Mouse (Mus musculus): Measurements from ENCODE around the gene Fbp2. TPM values are rescaled to one million over a fixed set of nuclear protein-coding genes. Genes with fewer than 3 reads are reported as not detected.
"Not testable (repeated sequence)": the region's sequence is repeated elsewhere in the genome, so short reads cannot be mapped to it uniquely, and the experiment has no call there.

Gene Fbp2
- polyA plus RNA-seq, 1 experiment from 2014 or later: 0.13 TPM

DNA sequence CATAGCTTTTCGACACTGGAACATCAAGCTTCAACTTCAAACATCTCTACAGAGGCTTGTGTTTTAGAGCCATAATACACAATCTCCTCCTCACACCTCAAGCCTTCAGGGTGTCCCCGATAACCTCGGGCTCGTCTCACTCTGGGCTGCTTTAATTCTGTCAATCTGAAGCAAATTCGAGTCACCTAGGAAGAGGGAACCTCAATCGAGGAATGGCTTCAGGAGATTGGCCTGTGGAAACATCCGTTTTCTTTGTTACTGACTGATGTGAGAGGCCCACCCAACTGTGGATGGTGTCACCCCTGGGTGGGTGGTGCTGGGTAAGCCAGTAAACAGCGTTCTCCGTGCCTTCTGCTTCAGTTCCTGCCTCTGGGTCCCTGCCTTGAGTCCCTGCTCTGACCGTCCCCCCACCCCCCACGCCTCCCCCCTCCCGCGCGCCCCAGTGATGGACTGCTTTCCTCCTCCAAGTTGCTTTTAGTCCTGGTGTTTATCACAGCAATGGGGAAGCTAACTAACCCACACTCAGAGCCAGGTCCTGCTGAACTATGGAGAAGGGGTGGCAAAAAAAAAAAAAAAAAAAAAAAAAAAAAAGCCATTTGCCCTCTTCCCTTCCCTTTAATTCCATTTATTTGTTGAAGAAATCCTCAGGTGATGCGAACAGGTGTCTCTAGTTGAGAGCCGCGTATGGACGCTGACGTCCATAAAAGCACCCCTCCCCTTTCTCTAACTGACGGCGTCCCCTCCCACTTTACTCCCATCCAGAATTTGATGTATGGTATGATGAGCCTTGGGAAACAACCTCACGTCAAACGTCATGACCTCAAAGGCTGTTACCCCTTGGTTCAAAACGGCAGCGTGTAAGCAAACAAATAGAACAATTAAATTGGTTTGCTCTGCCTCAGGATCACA, 2.6 kb downstream of the Fbp2 start:
- Histone ChIP-seq H3K4me1 (ENCODE audit: control insufficient read depth, insufficient read depth, low read length) (no peaks in the 10 kb centered on the region), H3K36me3 (ENCODE audit: control insufficient read depth, insufficient read depth, low read length) (no peaks in the 10 kb centered on the region), H3K27me3 (replicated peaks; ENCODE audit: control insufficient read depth, insufficient read depth, low read length) (no peaks in the 10 kb centered on the region), H3K27ac (ENCODE audit: low read depth, low read length) (no peak overlapping the region), H3K9me3 (replicated peaks; ENCODE audit: control insufficient read depth, low read length) (no peaks in the 10 kb centered on the region), H3K4me3 (ENCODE audit: low read depth, low read length) (peak overlapping the region; percentile 22), H3K9ac (ENCODE audit: low read length) (no peak overlapping the region), H3K4me2 (ENCODE audit: low read length) (peak overlapping the region; percentile 50)
- DNase-seq (ENCODE audit: low spot score) (no peak), ATAC-seq (peak; percentile 60)
- WGBS: 34% methylated on average over 25 of the region's 25 CpGs

DNA sequence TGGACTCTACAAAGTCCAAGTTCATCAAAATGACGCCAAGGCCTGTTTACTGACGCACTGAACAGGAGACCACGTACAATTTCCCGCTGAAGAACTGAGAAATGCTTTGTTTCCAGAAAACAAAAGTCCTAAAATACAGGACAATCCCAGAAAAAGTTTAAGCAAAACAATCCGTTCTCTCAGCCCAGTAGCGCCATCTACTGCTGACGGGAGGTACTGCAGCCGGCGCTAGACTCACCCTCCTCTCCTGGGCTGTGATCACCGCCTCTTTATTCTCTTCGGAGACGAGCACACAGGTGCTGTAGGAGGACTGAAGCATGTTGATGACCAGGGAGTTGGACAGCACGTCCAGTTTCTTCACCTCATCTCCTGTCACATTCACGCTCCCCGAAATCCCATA, 3.6 kb downstream of the Fbp2 start:
- Histone ChIP-seq H3K27me3 (replicated peaks; ENCODE audit: control insufficient read depth, insufficient read depth, low read length) (no peaks in the 10 kb centered on the region), H3K9ac (ENCODE audit: low read length) (no peak overlapping the region), H3K9me3 (replicated peaks; ENCODE audit: control insufficient read depth, low read length) (no peaks in the 10 kb centered on the region), H3K4me3 (ENCODE audit: low read depth, low read length) (no peak overlapping the region), H3K4me1 (ENCODE audit: control insufficient read depth, insufficient read depth, low read length) (no peaks in the 10 kb centered on the region), H3K27ac (ENCODE audit: low read depth, low read length) (no peak overlapping the region), H3K36me3 (ENCODE audit: control insufficient read depth, insufficient read depth, low read length) (no peaks in the 10 kb centered on the region), H3K4me2 (ENCODE audit: low read length) (no peak overlapping the region)
- 9% methylated on average over 15 of the region's 15 CpGs for WGBS
- ATAC-seq (no peak), DNase-seq (ENCODE audit: low spot score) (peak; percentile 57)

DNA sequence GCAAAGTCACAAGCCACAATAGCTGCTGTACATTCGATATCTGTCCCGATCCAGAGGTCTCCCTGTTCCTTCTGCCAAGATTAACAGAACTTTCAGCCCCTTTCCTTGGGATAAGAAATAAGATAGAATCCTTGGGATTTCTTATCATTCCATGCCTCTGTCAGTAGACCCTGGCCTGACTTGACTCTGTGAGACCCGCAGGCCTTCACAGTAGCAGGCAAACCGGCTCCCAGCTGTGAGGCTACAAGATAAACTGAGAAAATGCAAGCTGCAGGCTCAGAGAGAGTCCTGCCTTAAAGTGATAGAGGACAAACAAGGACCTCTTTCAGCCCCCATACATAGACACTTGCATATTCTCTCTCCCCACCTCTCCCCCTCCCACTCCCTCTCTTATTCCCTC, 24.9 kb downstream of the Fbp2 start:
- ATAC-seq (no peak), DNase-seq (ENCODE audit: low spot score) (no peak)
- no peak overlapping the region for H3K4me3 ChIP-seq (ENCODE audit: low read depth, low read length)
- H3K9ac ChIP-seq (ENCODE audit: low read length): no peak overlapping the region
- no peak overlapping the region for H3K27ac ChIP-seq (ENCODE audit: low read depth, low read length)
- no peaks in the 10 kb centered on the region for H3K36me3 ChIP-seq (ENCODE audit: control insufficient read depth, insufficient read depth, low read length)
- H3K4me2 ChIP-seq (ENCODE audit: low read length): no peak overlapping the region
- 43% methylated on average over 4 of the region's 4 CpGs for WGBS
- no peaks in the 10 kb centered on the region for H3K4me1 ChIP-seq (ENCODE audit: control insufficient read depth, insufficient read depth, low read length)
- no peaks in the 10 kb centered on the region for H3K9me3 ChIP-seq (replicated peaks; ENCODE audit: control insufficient read depth, low read length)
- H3K27me3 ChIP-seq (replicated peaks; ENCODE audit: control insufficient read depth, insufficient read depth, low read length): no peaks in the 10 kb centered on the region

DNA sequence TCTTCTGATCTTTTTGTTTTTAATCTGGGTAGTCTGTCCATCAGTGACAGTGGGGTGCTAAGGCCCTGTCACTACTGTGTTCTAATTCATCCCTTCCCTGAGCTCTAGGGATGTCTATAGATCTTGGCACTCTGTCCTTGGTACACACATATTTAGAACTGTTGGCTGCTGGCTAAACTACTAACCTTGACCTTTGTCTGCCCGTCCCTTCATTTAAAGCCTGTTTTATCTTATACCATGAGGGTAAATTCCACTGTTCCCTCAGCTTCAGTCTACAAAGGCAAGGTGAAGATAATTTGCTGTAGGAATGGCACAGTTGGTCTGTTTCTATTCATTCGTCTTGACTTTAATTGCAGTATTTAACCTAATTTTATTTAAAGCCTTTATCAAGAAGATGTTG, 26.0 kb downstream of the Fbp2 start:
- Histone ChIP-seq H3K4me1 (ENCODE audit: control insufficient read depth, insufficient read depth, low read length) (no peaks in the 10 kb centered on the region), H3K9ac (ENCODE audit: low read length) (no peak overlapping the region), H3K27ac (ENCODE audit: low read depth, low read length) (no peak overlapping the region), H3K4me2 (ENCODE audit: low read length) (no peak overlapping the region), H3K9me3 (replicated peaks; ENCODE audit: control insufficient read depth, low read length) (no peaks in the 10 kb centered on the region), H3K27me3 (replicated peaks; ENCODE audit: control insufficient read depth, insufficient read depth, low read length) (no peaks in the 10 kb centered on the region), H3K36me3 (ENCODE audit: control insufficient read depth, insufficient read depth, low read length) (no peaks in the 10 kb centered on the region), H3K4me3 (ENCODE audit: low read depth, low read length) (no peak overlapping the region)
- ATAC-seq: no peak
- 90% methylated on average over 2 of the region's 2 CpGs for WGBS
- DNase-seq (ENCODE audit: low spot score): no peak

DNA sequence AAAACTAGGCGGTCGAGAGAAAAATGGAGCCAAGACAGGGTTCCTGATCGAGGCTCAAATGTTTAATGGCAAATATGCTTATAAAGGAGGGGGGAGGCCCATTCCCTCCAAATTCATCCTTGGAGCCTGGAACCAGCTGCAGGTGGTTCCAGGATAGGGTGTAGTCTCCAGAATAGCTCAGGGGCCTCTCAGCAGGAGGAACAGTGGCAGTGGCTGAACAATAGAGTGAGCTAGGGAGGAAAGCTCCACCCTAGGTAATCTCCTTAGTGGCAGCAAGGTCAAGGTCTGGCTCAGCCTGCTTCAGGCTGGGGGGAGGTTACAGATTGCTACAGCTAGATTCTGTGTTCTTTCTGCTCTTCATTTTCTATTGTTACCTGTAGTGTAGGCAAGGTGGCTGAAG, 42.5 kb downstream of the Fbp2 start:
- 86% methylated on average over 3 of the region's 3 CpGs for WGBS
- H3K27me3 ChIP-seq (replicated peaks; ENCODE audit: control insufficient read depth, insufficient read depth, low read length); H3K9me3 ChIP-seq (replicated peaks; ENCODE audit: control insufficient read depth, low read length); H3K9ac ChIP-seq (ENCODE audit: low read length); H3K4me3 ChIP-seq (ENCODE audit: low read depth, low read length); H3K27ac ChIP-seq (ENCODE audit: low read depth, low read length); H3K4me1 ChIP-seq (ENCODE audit: control insufficient read depth, insufficient read depth, low read length); ATAC-seq; H3K4me2 ChIP-seq (ENCODE audit: low read length); DNase-seq (ENCODE audit: low spot score); H3K36me3 ChIP-seq (ENCODE audit: control insufficient read depth, insufficient read depth, low read length): not testable (repeated sequence)

DNA sequence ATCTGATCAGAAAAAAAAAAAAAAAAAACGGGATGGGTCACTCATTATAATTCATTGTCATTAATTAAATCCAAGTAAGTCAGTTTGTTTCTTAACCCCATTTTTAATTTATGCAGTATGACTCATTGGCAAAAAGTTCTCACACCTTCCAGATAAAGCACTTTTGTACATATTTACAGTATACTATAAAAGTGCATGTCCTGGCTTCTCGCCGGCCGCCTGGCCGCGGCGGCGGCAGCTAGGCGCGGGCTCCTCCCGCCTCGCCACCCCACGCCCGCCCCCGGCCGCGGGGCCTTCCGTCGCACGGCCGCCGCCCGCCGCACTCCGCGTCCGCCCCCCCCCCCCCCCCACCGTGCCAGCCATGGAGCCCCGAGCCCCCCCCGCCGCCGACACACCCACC, 45.5 kb downstream of the Fbp2 start:
- Histone ChIP-seq H3K9ac (ENCODE audit: low read length) (peak overlapping the region; percentile 32; the same call in 1 of the 2 replicates), H3K4me2 (ENCODE audit: low read length) (peak overlapping the region; percentile 52), H3K9me3 (replicated peaks; ENCODE audit: control insufficient read depth, low read length) (no peaks in the 10 kb centered on the region), H3K36me3 (ENCODE audit: control insufficient read depth, insufficient read depth, low read length) (no peaks in the 10 kb centered on the region), H3K4me1 (ENCODE audit: control insufficient read depth, insufficient read depth, low read length) (no peaks in the 10 kb centered on the region), H3K4me3 (ENCODE audit: low read depth, low read length) (peak overlapping the region; percentile 24), H3K27me3 (replicated peaks; ENCODE audit: control insufficient read depth, insufficient read depth, low read length) (no peaks in the 10 kb centered on the region), H3K27ac (ENCODE audit: low read depth, low read length) (no peak overlapping the region)
- ATAC-seq (no peak; the same call in 1 of the 2 replicates), DNase-seq (ENCODE audit: low spot score) (peak; percentile 0)
- WGBS: 17% methylated on average over 31 of the region's 32 CpGs

DNA sequence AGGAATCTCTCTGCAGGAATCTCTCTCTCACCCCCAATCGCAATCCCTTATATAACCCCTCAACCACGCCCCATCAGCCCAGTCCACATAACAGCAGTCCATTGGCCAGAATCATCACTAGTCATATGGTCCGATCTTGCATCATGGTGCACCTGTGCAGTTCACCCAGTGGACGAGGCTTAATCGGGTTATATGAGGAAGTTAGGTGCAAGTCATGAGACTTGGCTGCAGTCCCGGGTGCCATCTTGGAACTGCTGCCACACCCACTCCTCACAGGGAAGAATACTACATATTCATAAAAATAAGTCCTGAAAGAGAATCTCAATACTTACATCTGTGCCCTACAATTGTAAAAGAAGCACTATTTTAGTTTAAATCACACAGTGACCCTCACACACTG, 50.2 kb downstream of the Fbp2 start:
- WGBS: 92% methylated on average over 6 of the region's 6 CpGs
- H3K4me3 ChIP-seq (ENCODE audit: low read depth, low read length); H3K9me3 ChIP-seq (replicated peaks; ENCODE audit: control insufficient read depth, low read length); ATAC-seq; H3K4me2 ChIP-seq (ENCODE audit: low read length); H3K4me1 ChIP-seq (ENCODE audit: control insufficient read depth, insufficient read depth, low read length); H3K9ac ChIP-seq (ENCODE audit: low read length); H3K27me3 ChIP-seq (replicated peaks; ENCODE audit: control insufficient read depth, insufficient read depth, low read length); H3K27ac ChIP-seq (ENCODE audit: low read depth, low read length); H3K36me3 ChIP-seq (ENCODE audit: control insufficient read depth, insufficient read depth, low read length); DNase-seq (ENCODE audit: low spot score): not testable (repeated sequence)

Other genes starting within 250 kb of the Fbp2 start
- gene 6720489N17Rik, start 234.2 kb downstream of the Fbp2 start, polyA plus RNA-seq (2014; fragmentation: Nextera tagmentation; extraction: Ambion mirVana): 10.0 and 10.7 TPM in 2 replicates
- 37.2 and 41.6 TPM in 2 replicates for gene Platr25, start 97.7 kb downstream of the Fbp2 start, polyA plus RNA-seq (2014; fragmentation: Nextera tagmentation; extraction: Ambion mirVana)
- gene Gm5141, start 72.6 kb downstream of the Fbp2 start, polyA plus RNA-seq (2014; fragmentation: Nextera tagmentation; extraction: Ambion mirVana): 10.1 and 14.4 TPM in 2 replicates
- not detected in 2 replicates for gene Fbp1, start 29.9 kb upstream of the Fbp2 start, polyA plus RNA-seq (2014; fragmentation: Nextera tagmentation; extraction: Ambion mirVana)
- 23.5 and 28.0 TPM in 2 replicates for gene 2010111I01Rik, start 106.5 kb upstream of the Fbp2 start, polyA plus RNA-seq (2014; fragmentation: Nextera tagmentation; extraction: Ambion mirVana)

Measured in forebrain, embryonic 14.5 days (tissue).